Mouse (Mus musculus) erythroblast, adult 5-6 weeks (primary cell): ENCODE data around the gene Arhgef15. TPM values are rescaled to one million over a fixed set of nuclear protein-coding genes. Genes with fewer than 3 reads are reported as not detected.
"Not testable (repeated sequence)": the region's sequence is repeated elsewhere in the genome, so short reads cannot be mapped to it uniquely, and the experiment has no call there.

Source experiments
- ATAC-seq: replicated peaks from 2 replicates; pipeline ENCODE4 v1.8.0; 2016; ENCODE audit warnings: moderate number of reproducible peaks, mild to moderate bottlenecking, moderate TSS enrichment, inconsistent platforms; ENCODE audit not compliant: poor library complexity, low FRiP score, severe bottlenecking
- total RNA-seq, 2 experiments: library from RNA; stranded (forward) in 1 of 2; stranded (reverse) in 1 of 2; fragments of 150-400 nt in 1 of 2; fragments of 200-764, 138-1000 nt in 1 of 2; gene quantifications; 2 replicates each; pipeline versions ENCODE4 v1.2.3 to v1.2.4; 2015 to 2017; ENCODE audit warnings: low replicate concordance in 2 of 2

Arhgef15 gene
- total RNA-seq, 2 experiments from 2014 or later = not detected

- ATAC-seq = not testable (repeated sequence)
These were observed 20.3 kb downstream of the Arhgef15 start for GRCm38 (mm10) chr11:68936951-68937350.

- ATAC-seq = no peak
These were observed 23.3 kb downstream of the Arhgef15 start for GRCm38 (mm10) chr11:68933885-68934507.

DNA sequence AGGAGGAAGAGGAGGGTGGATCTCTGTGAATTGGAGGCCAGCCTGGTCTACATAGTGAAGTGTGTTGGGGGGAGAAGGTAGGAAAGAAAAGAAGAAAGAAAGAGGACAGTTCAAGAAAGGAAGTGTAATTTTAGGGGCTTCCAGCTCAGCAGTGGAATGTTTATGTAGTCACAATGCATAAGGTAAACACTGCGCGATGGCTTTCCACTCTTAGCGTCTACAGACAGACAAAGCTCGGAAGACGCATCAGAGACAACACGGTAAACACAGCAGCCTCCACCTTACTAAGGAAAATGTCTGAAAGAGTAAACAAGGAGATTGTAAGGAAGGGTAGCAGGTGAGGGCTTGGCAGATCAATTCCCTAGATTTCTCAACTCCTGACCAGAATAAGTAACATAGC lies 27.3 kb downstream of the Arhgef15 start:
- no peak for ATAC-seq

DNA sequence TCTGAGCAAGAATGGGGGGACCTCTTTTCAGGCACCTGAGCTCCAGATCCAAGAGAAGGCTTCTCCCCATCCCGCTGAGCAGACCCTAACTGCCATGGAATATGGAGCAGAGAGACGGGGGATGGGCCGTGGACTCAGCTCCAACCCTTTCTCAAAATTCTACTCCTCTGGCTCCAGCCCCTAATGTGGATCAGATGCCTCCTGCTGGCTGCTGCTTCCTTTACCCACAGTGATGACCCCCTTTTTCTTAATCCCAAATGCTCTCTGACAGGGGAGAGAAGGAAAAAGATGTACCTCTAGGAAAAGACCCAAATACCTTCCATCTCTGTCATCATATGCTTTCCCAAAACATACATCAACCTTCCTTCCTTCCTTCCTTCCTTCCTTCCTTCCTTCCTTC lies 30.3 kb downstream of the Arhgef15 start, which contains the start of gene Odf4:
Odf4 (minus strand) TSS at position 101 of the 400 bp plus-strand sequence.
- no peak for ATAC-seq

- no peak for ATAC-seq
These were observed 32.5 kb downstream of the Arhgef15 start for GRCm38 (mm10) chr11:68924749-68925148.

DNA sequence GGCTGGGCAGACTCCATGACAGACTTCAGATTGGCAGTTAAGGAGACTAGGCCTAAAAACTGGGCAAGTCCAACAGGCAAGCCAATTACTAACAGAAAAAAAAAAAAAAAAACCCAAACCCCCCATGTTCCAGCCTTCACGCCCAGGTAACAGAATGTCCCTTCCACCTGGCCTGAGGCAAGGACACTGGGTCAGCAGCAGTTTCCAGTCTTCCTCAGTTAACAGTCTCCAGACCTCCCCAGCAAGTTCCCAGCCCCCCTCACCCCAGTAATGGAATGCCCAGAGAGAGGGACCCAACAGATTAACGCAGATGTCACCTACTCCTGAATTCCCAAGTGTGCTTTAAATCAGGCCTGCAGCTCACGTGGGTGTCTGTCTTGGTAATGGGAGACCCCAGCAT lies 34.1 kb downstream of the Arhgef15 start:
- no peak for ATAC-seq

DNA sequence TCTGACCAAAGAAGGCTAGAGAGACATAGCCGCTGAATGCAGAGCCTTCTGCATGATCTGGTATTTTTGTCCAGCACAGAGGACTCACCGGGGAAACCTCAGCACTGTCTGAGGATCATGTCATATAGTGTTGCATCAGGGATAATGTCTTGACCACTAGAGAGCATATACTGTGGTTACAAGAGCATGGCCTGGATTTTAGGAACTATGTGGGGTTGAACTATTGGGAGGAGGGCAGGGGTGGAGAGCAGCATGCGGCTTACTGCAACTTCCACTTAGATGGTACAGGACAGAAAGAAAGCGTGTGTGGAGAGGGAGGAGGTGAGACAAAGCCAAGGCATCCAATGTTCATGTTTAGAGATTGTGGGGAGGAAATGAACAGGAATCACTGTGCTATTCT lies 42.7 kb downstream of the Arhgef15 start:
- no peak for ATAC-seq

DNA sequence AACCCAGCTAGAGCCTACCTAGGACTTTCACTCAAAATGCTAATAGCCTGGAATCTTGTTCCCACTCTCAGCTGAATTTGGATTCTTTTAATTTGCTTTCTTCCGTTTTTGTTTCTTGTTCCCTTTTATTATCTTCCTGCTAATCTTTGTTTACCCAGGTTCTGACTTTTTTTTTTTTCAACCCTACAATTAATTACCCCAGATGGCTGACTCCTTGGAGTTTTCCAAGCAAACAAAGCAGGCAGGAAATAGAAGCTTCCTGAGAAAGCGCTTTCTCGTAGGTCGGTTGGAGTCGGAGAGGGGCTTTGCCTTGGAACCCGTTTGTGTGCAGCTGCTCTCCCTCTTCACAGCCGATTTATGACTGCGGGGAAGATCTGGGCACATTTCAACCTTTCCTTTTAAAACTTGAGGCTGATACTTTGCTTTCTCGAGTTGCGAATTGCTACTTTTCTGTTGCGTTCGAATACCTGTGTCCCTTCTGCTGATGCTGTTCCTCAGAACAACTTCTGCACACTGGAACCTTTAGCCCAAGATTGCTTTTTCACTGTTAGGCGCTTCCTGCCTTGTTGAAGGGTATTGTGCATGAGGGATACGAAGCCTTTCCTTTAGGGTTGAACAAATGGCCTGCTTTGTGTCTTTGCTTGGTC lies 45.6 kb downstream of the Arhgef15 start:
- no peak for ATAC-seq

DNA sequence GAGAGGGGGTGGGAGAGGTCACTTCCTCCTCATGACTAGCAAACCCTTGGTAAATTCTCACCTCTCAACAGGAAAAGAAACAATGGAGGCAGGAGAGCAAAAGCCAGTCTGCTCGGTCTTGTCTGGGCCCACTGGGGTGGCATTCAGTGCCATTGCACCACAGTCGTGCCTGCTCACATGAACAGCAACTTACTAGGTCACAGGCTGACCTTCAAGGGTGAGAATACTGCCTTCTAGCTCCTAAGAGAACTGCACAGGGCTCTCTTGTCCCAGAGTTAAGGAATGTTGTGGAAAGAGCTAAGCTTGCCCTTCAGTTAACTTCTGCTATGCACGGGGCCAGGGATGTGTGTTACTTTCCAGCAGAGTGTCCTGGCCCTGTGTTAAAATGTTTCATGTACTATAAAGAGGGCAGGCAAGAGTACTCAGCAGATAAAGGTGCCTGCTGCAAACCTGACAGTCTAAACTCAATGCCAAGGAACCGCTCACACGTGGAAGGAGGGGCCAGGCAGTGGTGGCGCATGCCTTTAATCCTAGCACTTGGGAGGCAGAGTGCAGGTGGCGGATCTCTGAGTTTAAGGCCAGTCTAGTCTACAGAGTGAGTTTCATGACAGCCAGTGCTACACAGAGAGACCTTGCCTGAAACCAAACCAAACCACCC lies 48.3 kb downstream of the Arhgef15 start:
- ATAC-seq = no peak

GRCm38 (mm10) chr11:68907251-68907650 lies 50.0 kb downstream of the Arhgef15 start:
- ATAC-seq = no peak

- ATAC-seq = no peak
These were observed 50.9 kb downstream of the Arhgef15 start for GRCm38 (mm10) chr11:68906461-68906790.

DNA sequence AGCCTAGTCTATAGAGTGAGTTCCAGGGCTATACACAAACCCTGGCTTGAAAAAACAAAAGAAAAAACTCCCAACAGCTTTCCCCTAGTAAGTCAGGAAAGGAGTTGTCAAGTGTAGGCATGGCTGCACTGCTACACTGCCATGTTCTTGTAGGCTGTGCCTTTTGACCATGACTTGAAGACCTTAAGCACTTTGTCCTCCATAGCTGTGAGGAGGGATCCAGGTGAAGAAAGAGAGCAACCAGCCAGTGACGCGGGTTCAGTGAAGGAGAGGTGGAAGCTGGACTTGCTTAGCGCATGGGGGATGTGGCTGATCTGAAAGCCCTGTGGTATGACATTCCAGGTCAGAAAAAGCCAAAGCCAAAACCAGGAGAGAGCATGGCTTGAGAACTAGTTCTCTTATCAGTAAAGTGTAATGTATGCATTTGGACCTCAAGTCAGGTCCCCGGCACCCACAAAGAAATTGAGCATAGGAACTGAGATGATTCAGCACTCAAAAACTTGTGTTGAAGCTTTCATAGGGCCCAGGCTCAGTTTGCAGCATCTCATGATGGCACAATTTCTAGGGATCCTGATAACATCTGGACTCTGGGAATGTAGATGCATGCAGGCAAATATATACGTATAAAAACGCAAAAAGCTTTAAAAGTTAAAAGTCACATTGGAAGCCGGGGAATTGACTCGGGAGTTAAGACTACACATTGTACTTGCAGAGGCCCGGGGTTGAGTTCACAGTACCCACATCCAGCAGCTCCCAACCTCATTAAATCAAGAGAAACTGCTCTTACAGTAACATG lies 51.4 kb downstream of the Arhgef15 start:
- no peak for ATAC-seq

DNA sequence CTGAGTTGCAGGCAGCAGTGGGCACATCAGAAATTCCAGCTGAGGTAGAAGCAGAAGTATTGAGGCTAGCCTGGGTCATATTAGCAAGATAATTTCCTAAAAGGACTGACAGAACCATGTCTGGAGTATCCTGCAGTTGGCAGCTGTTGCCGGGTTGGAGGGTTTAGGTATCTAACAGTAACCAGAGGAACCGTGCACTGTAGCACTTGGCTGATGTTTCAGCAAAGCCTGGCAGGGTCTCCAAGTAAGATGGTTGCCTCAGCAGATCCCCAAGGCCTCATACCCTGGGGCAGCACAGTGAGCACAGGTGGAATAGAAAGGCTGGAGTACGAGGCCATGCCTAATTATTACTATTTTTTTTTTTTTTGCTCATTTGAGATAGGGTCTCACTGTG lies 52.1 kb downstream of the Arhgef15 start:
- ATAC-seq = no peak

DNA sequence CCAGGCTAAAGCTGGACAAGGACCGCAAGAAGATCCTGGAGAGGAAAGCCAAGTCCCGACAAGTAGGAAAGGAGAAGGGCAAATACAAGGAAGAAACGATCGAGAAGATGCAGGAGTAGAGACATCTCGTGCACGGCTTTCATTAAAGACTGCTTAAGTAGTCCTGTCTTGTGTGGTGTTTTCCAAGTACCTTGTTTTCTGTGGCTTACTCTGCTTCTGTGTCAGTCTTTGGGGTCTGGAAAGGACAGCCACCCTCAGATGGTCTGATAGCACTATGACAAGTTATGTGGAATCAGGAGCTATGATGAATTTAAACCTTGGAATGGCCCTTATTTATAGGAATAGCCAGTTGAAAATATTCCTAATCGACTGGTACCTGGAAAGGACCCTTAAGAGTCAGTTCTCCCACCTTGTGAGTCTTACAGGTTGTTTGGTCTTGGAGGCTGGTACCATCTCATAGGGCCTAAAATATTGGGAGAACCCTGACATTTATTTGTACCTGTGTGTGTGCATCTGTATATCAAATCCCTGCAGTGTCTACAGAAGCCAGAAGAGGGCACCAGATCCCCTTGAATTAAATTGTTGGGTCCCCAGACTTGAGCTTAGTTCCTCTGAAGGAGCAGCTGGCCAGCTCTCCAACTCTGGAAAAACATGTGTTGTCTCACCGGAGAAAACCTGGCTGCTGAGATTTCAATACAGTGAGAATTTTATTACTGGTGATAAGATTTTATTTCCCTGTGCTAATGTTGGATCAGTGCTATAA lies 52.7 kb downstream of the Arhgef15 start:
- ATAC-seq = no peak

DNA sequence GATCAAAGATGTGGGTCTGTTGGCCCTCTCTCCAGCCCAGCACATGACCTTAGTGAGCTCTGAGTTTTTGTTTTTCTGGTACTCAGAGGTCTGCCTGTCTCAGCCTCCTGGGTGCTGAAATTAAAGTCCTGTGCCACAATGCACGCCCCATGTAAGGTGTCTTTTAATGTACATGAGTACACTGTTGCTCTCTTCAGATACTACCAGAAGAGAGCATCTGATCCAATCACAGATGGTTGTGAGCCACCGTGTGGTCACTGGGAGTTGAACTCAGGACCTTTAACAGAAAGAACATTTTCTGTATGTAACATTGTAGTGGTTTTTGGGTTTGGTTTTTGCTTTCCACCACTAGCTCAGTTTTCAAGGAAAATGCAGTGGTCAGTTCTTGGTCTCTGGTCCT lies 53.5 kb downstream of the Arhgef15 start:
- ATAC-seq = no peak

GRCm38 (mm10) chr11:68902823-68903222 lies 54.5 kb downstream of the Arhgef15 start:
- no peak for ATAC-seq

DNA sequence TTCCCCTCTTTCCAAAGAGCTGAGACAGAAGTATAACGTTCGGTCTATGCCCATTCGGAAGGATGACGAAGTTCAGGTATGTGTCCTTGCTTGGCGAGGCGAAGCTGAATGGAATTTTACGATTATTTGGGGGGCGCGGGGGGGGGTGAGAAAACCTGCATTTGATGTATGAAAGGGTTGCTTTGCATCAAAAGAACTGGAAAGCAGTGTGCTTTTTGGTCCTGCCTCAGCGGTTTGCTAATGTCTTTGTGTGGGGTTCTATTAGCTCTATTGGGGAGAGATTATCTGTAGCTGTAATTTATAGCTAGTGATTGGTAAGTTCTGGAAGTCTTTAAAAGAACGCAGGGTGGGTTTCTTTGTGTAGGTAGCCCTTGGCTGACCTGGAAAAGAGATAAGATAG lies 54.9 kb downstream of the Arhgef15 start:
- ATAC-seq = no peak

DNA sequence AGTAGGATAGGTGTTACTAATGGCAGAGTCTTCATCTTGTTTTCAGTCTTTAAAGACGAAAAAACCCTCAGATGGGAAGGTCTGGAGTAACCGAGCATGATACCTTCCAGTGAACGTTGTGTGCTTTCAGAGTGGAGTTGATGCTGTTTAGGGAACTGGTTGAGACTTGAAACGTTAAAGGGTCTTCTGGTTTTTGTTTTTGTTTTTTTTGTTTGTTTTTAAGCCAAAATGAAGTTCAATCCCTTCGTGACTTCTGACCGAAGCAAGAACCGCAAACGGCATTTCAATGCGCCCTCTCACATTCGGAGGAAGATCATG lies 55.3 kb downstream of the Arhgef15 start:
- ATAC-seq = no peak

- peak; percentile 89 for ATAC-seq
These were observed 55.8 kb downstream of the Arhgef15 start, which contains the start of gene Rpl26 for GRCm38 (mm10) chr11:68901351-68902046. Rpl26 (plus strand) TSS chr11:68901583.
